Mouse (Mus musculus) liver, embryonic 14.5 days (tissue): ENCODE measurements around the gene Ssh3.

ENCODE experiments used
- CTCF ChIP-seq: IDR thresholded peaks from 2 replicates; pipeline ENCODE4 v1.5.1; 2016; ENCODE audit warnings: antibody characterized with exemption, low read depth, control low read depth
- EP300 ChIP-seq: IDR thresholded peaks from 2 replicates; pipeline ENCODE4 v1.6.1; 2016; ENCODE audit warnings: antibody characterized with exemption, low read depth

DNA sequence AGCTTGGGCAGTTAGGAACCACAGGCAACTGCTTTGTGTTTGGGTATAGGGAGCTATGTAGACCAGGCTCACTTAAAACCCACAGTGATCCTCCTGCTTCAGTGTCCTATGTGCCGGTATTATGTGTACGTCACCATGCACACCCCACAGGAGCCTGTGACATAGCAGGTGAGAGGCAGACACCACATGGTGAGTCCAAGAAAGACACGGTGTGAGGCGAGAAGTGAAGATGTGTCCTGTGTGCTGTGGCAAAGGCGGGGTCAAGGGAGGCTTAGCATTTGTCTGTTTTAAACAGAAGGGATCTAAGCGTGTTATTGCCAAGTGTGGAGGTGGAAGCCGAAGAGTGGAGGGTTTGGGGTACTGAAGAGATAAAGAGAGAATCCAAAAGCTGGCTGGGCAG lies 42.2 kb downstream of the Ssh3 start:
- no peak for TF ChIP-seq CTCF
- TF ChIP-seq EP300 = no peak
